Mouse (Mus musculus) right cerebral cortex, adult 18-20 months (tissue): Measurements from ENCODE around the gene Gmeb2.

ENCODE experiments used
- DNase-seq: peaks from one replicate; pipeline ENCODE4 v3.0.0; 2022; ENCODE audit warnings: mixed read lengths

The Gmeb2 gene

DNA sequence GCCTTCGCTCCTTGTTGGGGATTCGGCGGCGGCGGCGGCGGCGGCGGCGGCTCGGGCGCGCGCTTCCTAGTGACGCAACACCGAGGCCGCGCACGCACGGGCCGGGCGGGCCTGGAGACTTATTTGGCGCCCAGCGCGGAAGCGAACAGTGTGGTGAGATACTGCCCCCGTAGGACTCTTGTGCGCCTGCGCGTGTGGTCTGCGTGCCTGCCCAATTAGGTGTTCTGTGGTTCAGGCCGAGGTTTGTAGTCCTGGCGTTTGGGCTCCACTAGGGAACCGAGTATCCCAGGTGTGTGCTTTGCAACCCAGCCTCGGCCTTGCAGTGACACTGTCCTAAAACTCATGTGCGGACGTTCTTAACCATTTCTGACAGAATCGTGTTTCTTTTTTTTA is at the start of gene Gmeb2:
Gene Gmeb2 (minus strand): TSS at position 78 of the 393 bp plus-strand sequence.
- peak; percentile 95 for DNase-seq

GRCm38 (mm10) chr2:181334023-181334422 is 46.2 kb upstream of the Gmeb2 start:
- peak; percentile 73 for DNase-seq

- DNase-seq, result no peak
Measured at GRCm38 (mm10) chr2:181332542-181332941, 44.7 kb upstream of the Gmeb2 start.

DNA sequence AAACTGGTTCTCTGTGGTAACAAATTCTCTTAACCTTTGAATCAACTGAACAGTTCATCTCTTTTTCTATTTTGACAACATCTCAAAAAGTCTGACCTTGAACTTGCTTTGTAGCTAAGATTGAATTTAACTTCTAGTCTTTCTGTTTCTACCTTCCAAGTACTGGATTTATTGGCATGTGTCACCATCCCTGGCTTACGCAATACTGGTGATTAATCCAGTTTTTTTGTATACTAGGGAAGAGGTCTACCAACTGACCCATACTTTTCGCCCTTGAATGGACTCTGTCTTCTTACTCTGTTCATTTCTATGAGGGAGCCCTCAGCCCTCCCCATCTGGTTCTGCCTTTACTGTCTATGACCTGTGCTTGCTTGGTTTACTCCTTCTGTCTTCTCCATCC is 38.3 kb upstream of the Gmeb2 start:
- DNase-seq, result no peak

DNA sequence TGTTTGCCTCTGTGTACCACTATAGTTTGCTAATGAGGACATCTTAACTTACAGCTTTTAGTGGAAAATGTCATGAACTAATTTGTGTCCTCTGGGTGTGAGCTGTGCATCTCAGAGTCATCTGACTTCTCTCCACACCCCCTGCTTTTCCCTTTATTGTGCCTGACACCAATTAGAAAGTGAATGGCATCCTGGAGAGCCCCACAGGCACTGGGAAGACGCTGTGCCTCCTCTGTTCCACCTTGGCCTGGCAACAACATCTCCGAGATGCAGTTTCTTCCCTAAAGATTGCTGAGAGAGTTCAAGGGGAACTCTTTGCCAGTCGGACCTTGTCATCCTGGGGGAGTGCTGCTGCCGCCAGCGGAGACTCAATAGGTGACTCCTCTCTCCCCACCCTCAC is 34.3 kb upstream of the Gmeb2 start:
- DNase-seq, result no peak

DNA sequence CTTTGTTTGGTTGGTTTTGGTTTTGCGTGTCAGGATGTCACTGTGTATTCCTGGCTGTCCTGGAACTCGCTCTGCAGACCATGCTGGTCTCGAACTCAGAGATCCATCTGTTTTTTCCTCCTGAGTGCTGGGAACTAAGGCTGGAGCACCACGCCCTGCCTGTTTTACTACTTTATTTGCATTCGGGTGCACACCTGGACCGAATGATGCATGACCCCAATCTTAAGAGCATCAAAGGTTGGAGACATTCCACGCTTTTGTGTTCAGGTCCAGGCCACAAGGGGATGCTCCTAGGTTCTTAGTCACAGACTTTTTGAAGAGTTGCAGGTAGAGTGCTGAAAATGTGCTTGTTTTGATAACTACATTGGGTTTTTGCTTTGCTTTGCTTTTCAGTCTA is 32.3 kb upstream of the Gmeb2 start:
- DNase-seq, result no peak

DNA sequence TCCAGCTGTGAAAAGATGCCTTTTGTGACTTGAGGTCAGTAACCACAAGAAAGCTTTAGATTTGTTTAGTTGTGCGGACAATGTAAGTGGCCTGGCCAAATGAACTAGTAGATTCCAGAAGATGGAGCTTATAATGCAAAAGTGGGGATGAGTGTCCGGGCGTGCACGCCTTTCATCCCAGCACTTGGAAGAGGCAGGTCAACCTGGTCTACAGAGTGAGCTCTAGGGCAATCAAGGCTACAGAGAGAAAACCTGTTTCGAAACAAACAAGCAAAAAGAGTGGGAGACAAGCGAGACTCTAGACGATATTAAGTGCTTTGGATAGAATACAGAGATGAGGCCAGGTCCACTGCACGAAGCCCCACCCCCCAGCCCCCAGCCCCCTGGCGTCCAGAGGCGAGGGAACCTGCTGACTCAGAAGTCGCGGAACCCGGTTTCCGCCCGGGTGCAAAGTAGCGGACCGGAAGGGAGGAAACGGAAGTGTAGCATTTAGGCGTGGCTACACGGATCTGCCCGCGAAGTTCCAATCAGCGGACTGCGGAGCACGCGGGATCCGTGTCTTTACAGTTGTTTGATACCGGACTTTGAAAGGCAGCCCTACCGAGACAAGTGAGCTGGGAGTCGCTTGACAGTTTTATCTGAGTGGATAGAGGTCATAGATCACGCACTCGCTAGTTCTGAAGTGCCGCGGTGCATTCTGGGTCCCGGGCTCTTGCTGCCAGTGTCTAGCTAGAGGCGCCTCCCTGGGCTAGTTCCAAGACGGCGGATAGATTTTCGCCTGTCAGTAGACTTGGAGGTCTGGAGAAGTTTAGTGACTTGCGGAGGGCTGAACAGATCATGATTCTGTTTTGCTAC is 31.6 kb upstream of the Gmeb2 start, which contains the start of gene Rtel1:
Gene Rtel1 (plus strand): TSS at position 492 of the 855 bp plus-strand sequence.
- peak; percentile 86 for DNase-seq

GRCm38 (mm10) chr2:181314080-181314810 is 26.4 kb upstream of the Gmeb2 start, which contains the start of gene Stmn3:
Gene Stmn3, minus strand, starts transcription at chr2:181314500.
- DNase-seq, result peak; percentile 83

DNA sequence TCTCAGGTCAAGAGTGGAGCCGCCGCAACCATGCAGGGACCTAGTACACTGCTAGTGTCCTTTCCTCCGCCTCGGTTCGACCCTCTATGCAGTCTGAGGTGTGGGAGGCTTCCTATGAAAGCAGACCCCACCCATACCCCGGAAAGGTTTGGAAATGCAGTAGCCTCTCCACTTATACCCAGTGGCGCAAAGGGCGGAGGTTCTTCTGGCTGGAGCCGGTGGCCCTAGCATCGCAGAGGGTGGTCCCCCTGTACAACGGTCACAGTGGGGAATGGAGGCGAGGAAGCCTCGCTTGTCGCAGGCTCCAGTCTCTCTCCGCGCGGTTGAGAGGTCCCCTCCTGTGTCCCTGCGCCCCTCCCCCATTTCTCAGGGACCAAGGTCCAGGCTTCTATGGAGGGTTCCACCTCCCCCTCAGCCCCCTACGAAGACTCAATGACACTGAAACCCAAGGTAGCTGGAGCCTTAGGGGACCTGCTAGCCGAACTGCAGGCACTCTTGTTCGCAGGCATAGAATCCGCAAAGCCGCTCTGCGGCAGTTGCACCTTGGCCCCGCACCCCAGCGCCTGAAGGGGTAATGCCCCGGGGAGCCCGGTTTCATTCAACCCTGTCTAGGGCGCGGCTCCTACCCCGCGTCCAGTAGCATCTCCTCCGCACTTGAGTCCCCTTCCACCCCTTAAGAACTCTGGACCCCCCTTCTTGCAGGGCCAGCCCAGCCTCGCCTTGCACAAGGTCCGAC is 25.7 kb upstream of the Gmeb2 start:
- peak; percentile 35 for DNase-seq

DNA sequence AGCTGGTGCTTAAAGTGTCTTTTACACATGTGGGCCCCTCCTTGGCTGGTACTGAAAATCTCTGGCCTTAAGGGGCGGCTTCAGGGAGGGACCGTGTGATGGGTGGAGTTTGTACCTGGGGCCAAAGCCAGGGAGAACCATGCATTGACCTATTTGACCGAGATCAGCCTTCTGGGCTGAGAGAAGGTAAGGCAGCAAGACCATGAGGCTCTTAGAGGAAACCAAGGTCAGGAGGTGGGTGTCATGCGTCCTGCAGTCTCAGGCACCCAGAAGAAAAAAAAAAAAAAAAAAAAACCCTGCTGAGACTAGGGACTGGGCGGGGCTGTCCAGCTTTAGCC is 25.1 kb upstream of the Gmeb2 start:
- no peak for DNase-seq

DNA sequence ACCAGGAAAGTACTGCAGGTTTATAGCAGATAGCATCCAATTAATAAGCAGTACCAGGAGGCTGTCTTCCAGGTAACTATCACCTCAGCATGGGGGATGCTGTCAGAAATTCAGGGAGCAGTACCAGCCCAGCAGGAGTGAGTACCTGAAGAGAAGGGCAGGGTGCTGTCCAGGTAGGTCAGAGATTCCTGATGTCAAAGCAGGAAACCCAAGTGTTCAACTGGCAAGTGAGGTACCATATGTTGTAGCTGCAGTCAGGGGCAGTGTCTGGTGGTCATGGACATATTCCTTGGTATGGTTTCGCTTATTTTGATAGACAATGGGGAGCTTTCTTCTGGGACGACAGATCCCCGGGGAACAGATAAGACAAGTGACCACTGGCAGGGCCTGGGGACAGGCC is 24.6 kb upstream of the Gmeb2 start:
- no peak for DNase-seq

GRCm38 (mm10) chr2:181307144-181307804 is 19.4 kb upstream of the Gmeb2 start:
- peak; percentile 74 for DNase-seq

GRCm38 (mm10) chr2:181304944-181305343 is 17.1 kb upstream of the Gmeb2 start:
- no peak for DNase-seq

DNA sequence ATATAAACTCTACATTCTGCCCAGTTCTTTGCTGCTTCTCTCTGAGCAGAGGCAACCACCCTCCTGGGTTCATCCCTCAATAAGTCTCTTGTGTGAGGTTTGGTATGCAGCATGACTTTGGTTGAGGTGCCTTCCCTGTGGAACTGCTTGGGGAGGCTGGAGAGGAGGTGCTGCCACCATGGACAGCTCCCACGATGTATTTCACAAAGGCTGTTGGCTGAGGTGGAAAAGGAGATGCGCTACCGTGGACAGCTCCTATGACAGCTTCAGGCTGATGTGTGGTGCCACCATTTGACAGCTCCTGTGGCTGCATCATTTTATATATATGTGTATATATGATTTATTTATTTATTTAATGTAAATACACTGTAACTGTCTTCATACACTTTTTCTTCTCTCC is 14.2 kb upstream of the Gmeb2 start:
- no peak for DNase-seq

GRCm38 (mm10) chr2:181290937-181291336 is 3.1 kb upstream of the Gmeb2 start:
- DNase-seq, result no peak

DNA sequence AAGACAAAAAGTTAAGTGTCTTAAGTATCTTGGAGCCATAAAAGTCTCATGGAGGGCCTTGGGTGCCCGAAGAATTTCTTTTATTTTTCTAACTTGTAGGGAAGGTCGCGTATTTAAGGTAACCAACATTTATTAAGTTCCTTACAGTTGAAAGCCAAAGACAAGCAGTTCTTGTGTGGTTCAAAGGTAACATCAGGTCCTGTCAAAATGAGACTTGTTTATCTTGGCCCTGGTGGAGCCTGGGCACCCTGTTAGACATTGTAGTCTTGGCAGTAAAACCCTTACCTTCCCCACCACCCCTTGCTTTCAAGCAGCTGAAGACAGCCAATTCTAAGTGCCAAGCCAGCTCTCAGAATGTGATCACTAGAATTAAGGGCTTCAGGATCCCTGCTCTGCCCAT is 856 bp upstream of the Gmeb2 start:
- DNase-seq, result no peak

GRCm38 (mm10) chr2:181287338-181287957 is 387 bp downstream of the Gmeb2 start:
- DNase-seq, result peak; percentile 82

- no peak for DNase-seq
Measured at GRCm38 (mm10) chr2:181286629-181287337, 1.1 kb downstream of the Gmeb2 start.

GRCm38 (mm10) chr2:181279968-181280367 is 7.9 kb downstream of the Gmeb2 start:
- no peak for DNase-seq

- DNase-seq, result no peak
Measured at GRCm38 (mm10) chr2:181277866-181278265, 10.0 kb downstream of the Gmeb2 start.

DNA sequence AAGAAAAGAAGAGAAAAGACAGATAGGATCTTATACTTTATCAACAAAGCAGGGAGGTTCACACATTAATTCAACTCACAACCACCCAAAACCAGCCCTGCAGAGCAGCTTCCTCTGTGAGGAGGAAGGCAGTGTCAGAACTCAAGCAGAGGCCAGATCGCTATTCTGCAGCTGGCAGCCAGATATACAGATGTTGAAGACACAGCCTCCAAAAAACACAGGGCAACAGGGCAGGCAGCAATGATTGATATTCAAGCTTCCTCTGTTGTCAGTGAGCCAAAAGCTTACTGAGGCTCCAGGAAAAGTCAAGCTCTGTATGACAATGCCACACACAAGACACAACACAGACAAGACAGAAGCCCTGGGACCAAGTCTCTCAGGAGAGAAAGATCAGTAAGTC is 11.1 kb downstream of the Gmeb2 start:
- no peak for DNase-seq

GRCm38 (mm10) chr2:181274639-181275038 is 13.2 kb downstream of the Gmeb2 start:
- DNase-seq, result no peak
